Mouse (Mus musculus) heart, adult 18-20 months (tissue): ENCODE results near the gene Rhof. TPM values are rescaled to one million over a fixed set of nuclear protein-coding genes. Genes with fewer than 3 reads are reported as not detected.

ENCODE experiments used
- DNase-seq, 2 experiments: peaks; one replicate each; pipeline ENCODE4 v3.0.0; 2021 to 2022; ENCODE audit warnings: mixed read lengths in 1 of 2
- long read RNA-seq, 2 experiments: library from polyadenylated mRNA; stranded (forward); transcript quantifications; one replicate each; pipeline ENCODE4 v2.0.0; 2021
- total RNA-seq, 2 experiments: library from RNA; stranded (reverse); gene quantifications; 2 replicates each; pipeline ENCODE4 v1.2.3; 2021

Rhof gene
- total RNA-seq = 1 to 10 TPM in 1 of 2 experiments, under 1 TPM in 1; 0.55 to 2.6 TPM
- long read RNA-seq, experiment 1 = 0 reads
- long read RNA-seq, experiment 2, partial matches to known transcripts = 0 of 2 reads
- long read RNA-seq, experiment 2, other reads (novel, unspliced or antisense) = 1 of 2 reads

DNA sequence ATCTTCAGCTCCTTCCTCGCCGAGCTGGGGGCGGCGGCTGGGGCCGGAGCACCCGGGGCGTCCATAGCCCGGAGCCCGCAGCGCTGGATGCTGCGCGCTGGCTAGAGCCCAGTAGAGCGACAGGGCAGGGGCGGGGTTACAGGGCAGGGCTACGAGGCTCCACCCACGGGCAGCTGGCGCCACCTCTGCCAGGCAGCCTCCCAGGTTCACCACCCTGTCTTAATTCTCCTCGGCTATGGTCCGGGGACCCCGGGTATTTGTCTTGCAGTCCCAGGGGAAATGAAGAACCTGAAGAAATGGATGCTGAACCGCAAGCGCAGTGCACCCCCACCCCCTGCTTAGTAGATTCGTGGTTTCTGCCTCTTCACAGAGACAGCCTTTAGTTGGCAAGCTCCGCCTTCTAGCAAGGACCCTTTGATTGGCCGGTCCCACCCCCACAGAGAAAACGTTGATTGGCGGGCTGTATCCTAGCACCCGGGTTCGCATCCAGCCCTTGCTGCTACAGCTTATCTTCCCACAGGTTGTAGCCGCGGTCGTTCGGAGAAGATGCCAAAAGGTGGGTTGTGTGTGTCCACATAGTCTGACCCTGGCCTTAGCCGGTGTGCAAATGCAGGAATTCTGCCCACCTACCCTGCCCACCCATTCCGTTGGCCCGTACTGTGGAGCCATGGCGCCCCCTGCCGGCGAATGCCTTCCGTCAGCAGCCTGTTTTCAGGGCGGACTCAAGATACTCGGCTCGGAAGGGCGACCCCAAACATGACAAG lies at the start of gene Rhof:
TSS of gene Rhof (minus strand) at position 385 of the 764 bp plus-strand sequence.
- DNase-seq = peak; percentile 85 to 95

DNA sequence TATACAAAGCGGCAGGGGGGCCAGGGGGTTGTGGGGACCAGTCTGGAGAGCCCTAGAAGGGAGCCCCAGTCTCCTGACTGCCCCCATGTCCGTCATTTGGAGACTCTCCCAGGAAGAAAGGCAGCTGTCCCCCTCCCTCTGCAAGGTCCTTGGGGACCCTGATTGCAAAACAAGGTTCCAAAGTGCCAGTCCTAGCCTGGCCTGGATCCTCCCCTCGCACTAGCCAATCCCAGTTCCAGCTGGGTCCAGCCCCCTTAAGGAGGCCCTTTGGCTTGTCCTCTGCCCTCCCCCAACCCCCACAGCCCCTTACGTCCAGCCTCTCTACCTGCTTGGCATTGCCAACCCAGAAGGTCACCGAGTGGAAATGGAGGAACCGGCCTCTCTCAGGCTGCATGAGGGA lies 49.0 kb upstream of the Rhof start:
- peak; percentile 44 to 45 for DNase-seq

GRCm38 (mm10) chr5:123180390-123180789 lies 47.9 kb upstream of the Rhof start:
- no peak for DNase-seq

DNA sequence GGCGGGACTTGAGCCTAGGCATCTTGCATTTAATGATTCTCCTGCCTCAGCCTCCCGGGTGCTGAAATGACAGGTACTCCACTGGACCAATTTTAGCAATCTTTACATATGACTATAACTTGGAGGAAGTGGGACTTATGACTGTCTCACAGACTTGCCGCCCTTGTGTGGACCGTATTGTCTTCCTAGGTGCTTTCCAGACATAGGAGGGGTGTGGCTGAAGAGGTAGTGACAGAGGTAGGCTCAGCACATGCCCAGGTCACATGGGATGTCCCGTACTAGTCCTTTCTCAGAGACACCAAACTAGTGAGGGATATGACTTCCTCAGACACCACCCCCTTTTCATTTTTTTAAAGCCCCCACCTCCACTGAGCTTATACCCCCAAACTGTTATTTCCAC lies 46.3 kb upstream of the Rhof start:
- no peak for DNase-seq

DNA sequence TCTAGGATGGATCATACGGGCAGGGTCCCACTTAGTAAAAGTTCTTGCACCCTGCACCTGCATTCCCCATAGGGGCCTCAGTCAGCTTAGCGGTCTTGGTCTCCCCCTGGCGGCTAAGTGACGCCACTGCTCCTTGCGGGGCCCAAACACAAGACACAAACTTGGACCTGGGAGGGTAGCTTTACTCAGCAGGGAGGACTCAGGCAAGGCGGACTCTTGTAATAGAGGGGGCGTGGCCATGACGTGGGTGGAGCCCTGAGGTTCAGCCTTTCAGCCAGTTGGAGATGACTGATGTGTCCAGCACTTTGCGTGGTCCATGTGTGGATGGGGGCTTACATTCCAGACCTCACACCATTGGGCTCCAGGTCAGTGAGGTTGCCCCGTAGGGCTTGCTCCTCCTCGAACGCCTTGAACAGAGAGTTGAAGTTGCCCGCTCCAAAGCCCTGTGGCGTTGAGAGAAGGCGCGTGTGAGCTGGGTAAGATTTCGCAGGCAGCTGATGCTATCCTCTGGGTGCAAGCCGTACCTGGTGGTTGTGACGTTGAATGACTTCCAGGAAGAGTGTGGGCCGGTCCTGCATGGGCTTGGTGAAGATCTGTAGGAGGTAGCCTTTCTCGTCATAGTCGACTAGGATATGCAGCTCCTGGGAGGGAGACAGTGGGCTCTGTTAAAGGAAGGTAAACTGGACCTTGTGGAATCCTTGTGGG lies 39.3 kb upstream of the Rhof start:
- peak; percentile 77 to 90 for DNase-seq

DNA sequence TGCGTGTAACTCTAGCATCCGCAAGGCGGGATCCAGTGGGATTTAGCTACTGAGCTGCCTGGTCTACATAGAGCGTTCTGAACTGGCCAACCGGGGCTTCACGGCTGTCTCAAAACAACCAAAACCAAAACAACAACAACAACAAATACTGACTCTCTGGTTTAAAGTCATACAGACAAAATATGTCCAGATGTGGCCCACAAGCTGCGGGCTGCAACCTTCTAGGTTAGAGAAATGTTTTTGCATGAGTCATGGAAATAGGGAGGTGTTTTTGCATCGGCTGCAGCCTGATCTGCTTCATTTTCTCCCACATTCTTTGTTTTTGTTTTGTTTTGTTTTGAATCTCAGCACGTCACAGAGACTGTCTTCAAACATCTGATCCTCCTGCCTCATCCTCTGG lies 37.9 kb upstream of the Rhof start:
- no peak for DNase-seq

DNA sequence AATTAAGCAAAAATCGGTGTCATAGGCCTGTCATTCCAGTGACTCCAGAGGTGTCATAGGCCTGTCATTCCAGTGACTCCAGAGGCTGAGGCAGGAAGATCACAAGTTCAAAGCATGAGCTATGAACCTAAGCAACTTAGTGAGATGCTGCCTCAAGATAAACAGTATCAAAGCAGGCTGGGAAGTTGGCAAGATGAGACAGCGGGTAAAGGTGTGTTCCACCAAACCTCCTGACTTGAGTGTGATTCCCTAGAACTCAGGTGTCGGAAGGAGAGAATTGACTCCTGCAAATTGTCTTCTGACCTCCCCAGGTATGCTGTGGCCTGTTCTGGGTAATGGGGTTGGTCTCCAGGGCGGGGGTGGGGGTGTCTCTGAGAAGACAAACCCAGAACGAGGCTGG lies 36.8 kb upstream of the Rhof start, which contains the start of gene Psmd9:
TSS of gene Psmd9 (plus strand) at position 130 of the 400 bp plus-strand sequence.
- DNase-seq = no peak

DNA sequence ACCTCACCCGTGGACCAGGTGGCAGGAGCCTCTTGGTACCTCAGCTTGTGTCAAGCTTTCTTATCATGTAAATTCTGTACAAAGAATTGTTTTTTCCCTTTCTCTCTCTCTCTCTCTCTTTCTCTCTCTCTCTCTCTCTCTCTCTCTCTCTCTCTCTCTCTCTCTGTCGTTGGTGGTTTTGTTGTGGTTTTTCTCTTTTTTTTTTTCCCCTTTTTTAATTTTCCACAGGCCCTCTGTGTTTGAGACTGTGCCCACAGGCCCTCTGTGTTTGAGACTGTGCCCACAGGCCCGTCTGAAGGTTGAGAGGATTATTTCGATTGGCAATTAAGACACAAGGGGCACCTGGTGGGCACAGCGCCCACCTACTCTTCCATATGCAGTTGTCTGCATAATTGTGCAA lies 35.1 kb upstream of the Rhof start:
- DNase-seq = no peak

- no peak for DNase-seq
Measured at GRCm38 (mm10) chr5:123166437-123166836, 33.9 kb upstream of the Rhof start.

GRCm38 (mm10) chr5:123162942-123163341 lies 30.4 kb upstream of the Rhof start:
- no peak for DNase-seq

DNA sequence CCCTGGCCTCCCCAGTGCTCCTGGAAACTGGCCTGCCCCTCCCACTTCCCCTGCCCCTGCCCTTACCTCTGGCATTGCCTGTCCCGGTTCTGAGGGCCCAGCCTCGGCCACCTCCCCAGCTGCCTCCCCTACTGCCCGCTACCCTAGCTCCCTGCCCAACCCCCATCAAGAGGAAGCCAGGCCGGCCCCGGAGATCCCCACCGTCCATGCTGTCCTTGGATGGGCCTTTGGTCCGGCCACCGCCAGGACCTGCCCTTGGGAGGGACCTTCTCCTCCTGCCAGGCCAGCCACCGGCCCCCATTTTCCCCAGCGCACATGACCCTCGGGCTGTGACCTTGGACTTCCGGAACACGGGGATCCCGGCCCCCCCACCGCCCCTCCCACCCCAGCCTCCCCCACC lies 27.8 kb upstream of the Rhof start:
- DNase-seq = no peak

- no peak for DNase-seq
Measured at GRCm38 (mm10) chr5:123159866-123160265, 27.4 kb upstream of the Rhof start.

- DNase-seq = no peak
Measured at GRCm38 (mm10) chr5:123159446-123159845, 27.0 kb upstream of the Rhof start.

DNA sequence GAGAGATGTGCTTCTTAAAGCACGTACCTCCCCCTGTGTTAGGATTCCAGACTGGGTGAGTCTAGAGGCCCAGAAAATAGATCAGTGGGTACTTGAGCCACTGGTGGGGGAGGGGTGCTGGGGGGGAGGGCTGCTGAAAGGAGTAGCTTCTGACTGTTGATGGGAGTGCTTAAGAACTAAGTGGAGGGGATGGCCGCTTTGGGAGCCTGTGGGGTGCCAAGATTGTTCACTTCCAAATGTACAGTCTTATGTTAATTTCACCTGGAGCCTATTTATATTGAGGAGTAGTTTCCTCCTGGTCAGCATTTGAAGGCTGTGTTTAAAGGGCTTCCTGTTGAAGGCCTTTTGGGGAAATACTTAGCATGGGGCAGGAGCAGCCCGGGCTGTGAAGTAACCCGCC lies 25.5 kb upstream of the Rhof start:
- DNase-seq = no peak

GRCm38 (mm10) chr5:123156763-123157162 lies 24.3 kb upstream of the Rhof start:
- DNase-seq = no peak

DNA sequence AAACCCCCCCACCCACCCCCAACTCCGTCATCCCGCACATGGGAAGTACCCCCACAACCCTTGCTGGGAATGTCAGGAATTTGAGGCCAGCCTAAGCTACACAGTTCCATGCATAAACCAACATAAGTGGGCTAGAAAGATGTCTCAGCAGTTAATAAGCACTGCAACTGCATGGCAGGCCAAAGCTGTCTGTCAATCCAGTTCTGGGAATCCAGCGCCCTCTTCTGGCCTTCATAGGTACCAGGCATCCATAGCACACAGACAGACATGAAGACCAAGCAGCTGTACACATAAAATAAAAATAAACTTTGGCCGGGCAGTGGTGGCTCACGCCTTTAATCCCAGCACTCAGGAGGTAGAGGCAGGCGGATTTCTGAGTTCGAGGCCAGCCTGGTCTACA lies 22.9 kb upstream of the Rhof start:
- DNase-seq = peak; percentile 66 to 78

- no peak for DNase-seq
Measured at GRCm38 (mm10) chr5:123152901-123153300, 20.4 kb upstream of the Rhof start.

GRCm38 (mm10) chr5:123151707-123152362 lies 19.3 kb upstream of the Rhof start:
- DNase-seq = no peak

DNA sequence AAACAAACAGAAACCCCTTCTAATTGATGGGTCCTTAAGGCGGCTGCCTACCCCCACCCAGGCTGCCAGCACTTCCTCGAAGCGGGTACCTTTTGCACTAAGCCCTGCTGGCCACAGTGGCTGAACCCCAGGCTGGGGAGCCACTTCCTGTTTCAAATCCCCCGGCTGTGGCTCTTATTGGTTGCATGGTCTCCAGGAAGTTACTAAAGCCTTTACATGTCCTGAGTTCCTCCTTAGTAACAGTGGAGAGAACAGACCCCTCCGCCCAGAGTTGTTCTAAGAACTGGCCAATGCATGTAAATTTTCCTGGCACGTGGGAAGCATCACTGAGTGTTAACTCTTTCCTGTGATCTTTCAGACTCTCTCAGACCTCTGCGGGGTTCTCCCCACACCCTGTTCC lies 18.6 kb upstream of the Rhof start:
- DNase-seq = peak; percentile 54 to 78

- peak in 1 of 2 experiments; percentile 43 for DNase-seq
Measured at GRCm38 (mm10) chr5:123150641-123151040, 18.1 kb upstream of the Rhof start.

GRCm38 (mm10) chr5:123149451-123150400 lies 17.2 kb upstream of the Rhof start:
- DNase-seq = peak; percentile 90 to 95
